Mouse (Mus musculus) heart, adult 2 months (tissue): ENCODE measurements around the gene Mad1l1.

ENCODE experiments used
- CTCF ChIP-seq: fragments of 200-600 bp; IDR thresholded peaks from 2 replicates; pipeline ENCODE4 v1.8.1; 2022; ENCODE audit warnings: antibody characterized with exemption, mild to moderate bottlenecking, moderate library complexity
- EP300 ChIP-seq: fragments of 200-500 bp; IDR thresholded peaks from 2 replicates; pipeline ENCODE4 v1.6.1; 2011; ENCODE audit warnings: low read depth, low read length, control low read depth; ENCODE audit not compliant: insufficient read depth
- POLR2A ChIP-seq: fragments of 200-500 bp; IDR thresholded peaks from 2 replicates; pipeline ENCODE4 v1.6.1; 2011; ENCODE audit warnings: mild to moderate bottlenecking, low read depth, low read length, control low read depth; ENCODE audit not compliant: insufficient read depth

GRCm38 (mm10) chr5:140009083-140009655 is 312.2 kb downstream of the Mad1l1 start:
- TF ChIP-seq CTCF (no peak), EP300 (no peak), POLR2A (no peak)
